Mouse (Mus musculus) embryonic stem cell, embryonic (primary cell): Measurements from ENCODE around the gene Gm11444.

Source experiments
- CTCF ChIA-PET, 4 experiments: fragments of 300-600 bp in 2 of 4; fragments of 350-600 bp in 2 of 4; sonication (Branson Sonifier 250); formaldehyde crosslinking; loops; one replicate each; lab custom pipeline; 2022; ENCODE audit warnings: inconsistent platforms in 2 of 4; lab: Charles Lee
- POLR2A ChIA-PET, 4 experiments: fragments of 300-600 bp in 2 of 4; fragments of 350-600 bp in 2 of 4; sonication (Branson Sonifier 250); formaldehyde crosslinking; loops; one replicate each; lab custom pipeline; 2022; ENCODE audit warnings: antibody characterized with exemption in 4 of 4, inconsistent platforms in 1 of 4; lab: Charles Lee

The Gm11444 gene

DNA sequence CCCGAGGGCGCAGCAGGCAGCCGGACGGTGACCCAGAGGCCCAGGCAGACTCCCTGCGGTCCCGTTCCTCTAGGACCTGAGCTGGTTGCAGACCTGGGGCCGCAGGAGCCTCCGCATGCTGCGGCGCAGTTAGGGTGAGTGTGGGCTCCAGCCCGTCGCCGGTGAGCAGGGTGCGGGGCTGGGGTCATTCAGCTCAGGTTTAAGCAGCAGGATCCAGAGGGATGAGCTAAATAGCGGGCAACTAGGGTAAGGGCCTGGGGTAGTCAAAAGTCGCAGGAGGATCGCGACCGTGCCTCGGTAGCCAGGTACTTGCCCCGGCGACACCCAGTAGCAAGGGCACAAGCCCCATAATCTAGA is 36.3 kb upstream of the Gm11444 start:
- ChIA-PET CTCF (interaction anchor here in 1 of 4 experiments (0.6 kb wide), 1 partner anchor 12 kb away, joined by 3 read pairs; no protein-coding TSS in a partner anchor), POLR2A (interaction anchor here in 3 of 4 experiments (0.6 to 1.5 kb wide), 8 partner anchors 8 to 870 kb away, joined by 3 to 11 read pairs (median 3); partner anchors contain the start of gene Ppm1d (in 1 of the 3))

DNA sequence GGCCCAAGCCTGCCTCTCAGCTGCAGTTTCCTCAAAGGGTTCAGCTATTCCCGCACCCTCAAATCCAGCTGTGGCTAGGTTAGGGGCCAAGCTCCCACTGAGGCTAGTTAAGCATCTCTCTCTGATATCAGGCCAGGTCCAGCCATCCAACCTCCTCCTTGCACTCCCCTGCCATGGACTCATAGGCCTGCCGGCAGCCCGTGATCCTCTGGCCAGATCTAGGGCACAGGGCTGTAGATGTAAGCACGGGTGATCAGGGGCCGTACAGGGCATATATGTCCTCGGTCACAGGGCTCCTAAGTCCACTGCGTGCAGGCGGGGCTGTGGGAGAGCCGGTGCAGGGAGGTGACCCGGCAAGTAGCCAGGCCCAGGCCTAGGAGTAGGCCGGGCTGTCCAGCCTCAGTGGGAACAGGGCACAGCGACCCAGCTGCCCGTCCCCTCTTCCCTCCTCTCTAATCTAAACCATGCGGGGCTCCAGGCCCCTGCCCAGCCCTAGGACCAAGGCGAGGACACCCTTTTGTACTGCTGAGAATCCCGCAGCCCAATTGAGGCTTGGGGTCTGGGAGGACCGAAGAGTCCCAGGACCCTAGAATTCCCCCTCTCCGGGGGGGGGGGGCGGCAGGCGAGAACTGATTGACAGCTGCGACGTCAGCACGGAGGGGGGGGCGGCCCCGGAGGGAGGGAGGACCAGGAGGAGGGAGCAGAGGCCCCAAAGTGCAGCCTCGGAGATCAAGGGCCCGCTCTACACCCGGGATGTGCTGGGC is 35.7 kb upstream of the Gm11444 start, which contains the start of gene Tbx4:
Gene Tbx4 (plus strand): TSS at position 758 of the 764 bp plus-strand sequence.
- CTCF ChIA-PET: interaction anchor here in 2 of 4 experiments (0.6 kb wide), 2 partner anchors 13 to 104 kb away, joined by 3 to 4 read pairs; no protein-coding TSS in a partner anchor

DNA sequence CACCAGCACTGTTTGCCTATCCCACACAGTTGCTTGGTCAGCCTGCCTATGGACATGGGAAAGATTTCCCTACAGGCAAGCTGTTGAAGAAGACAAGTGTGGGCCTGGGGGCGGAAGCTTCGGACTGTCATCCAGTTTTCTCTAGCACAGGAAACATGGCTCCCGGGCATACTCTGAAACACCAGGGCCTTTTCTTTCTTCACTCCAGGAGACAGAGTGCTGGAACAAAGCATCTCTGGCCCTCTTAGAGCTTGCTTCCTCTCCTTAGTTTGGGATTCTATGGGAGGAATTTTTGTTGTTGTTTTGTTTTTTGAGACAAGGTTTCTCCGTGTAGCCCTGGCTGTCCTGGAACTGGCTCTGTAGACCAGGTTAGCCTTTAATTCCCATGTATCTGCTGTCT is 34.4 kb upstream of the Gm11444 start:
- POLR2A ChIA-PET: interaction anchor here in 2 of 4 experiments (0.7 to 1.4 kb wide), 2 partner anchors 11 to 93 kb away, joined by 3 to 4 read pairs; no protein-coding TSS in a partner anchor
- CTCF ChIA-PET: interaction anchor here in 1 of 4 experiments (0.7 kb wide), 1 partner anchor 286 kb away, joined by 3 read pairs; no protein-coding TSS in a partner anchor

More for the DNA sequence above, 35.7 kb upstream of the Gm11444 start, which contains the start of gene Tbx4:
- POLR2A ChIA-PET: interaction anchor here in 3 of 4 experiments (0.6 to 1.5 kb wide), 8 partner anchors 8 to 871 kb away, joined by 3 to 11 read pairs (median 3); no protein-coding TSS in a partner anchor

DNA sequence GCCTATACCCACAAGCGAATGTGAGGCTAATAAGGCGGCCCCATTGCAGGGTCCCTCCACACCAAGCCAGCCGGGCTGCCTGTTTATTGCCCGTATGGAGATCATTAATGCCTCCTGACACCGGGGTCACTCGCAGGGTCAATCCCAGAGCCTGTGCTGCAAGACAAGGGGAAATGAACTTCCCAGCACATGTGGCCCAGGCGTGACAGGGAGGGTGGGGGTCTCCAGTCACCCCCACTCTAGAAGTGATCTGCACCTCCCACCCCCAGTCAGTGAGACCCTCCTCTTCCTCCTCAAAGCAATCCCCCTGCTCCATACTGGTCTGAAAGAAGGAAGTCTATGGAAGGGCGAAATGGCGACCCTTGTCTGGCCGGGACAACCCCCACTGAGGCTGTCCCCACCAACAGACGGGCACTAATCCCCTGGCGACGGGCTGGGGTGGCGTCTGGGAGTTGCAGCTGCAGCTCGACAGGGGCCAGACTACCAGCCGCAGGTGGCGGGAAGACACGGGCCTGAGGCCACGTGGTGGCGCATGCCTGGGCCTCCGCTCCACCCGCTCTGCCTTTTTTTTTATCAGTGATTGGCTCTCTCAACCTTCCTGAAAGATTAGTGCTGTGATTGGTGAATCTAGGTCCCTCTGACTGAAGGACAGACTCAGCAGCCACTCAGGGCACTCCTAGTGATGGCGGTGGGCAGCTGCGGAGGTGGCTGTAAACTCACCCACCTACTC is 26.1 kb upstream of the Gm11444 start:
- CTCF ChIA-PET: interaction anchor here in 3 of 4 experiments (0.6 to 1.8 kb wide), 5 partner anchors 13 to 250 kb away, joined by 3 to 12 read pairs (median 4); no protein-coding TSS in a partner anchor
- POLR2A ChIA-PET: interaction anchor here in 2 of 4 experiments (0.5 to 1.9 kb wide), 4 partner anchors 10 to 585 kb away, joined by 3 to 7 read pairs (median 3); partner anchors contain the start of gene Tbx4 (in 1 of the 2)

DNA sequence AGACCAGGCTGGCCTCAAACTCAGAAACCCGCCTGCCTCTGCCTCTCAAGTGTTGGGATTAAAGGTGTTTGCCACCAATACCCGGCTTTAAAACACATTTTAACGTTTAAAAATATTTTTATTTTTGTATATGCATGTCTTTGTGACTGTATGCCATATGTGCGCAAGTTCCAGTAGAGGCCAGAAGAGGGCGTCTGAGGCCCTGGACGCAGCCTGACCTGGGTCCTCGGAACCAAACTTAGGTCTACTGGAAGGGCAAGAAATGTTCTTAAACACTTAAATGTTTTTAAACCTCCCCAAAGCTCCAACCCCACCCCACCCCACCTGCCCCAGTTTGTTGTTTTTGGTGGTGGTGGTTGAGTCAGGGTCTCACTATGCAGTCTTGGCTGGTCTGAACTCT is 14.2 kb upstream of the Gm11444 start:
- CTCF ChIA-PET: interaction anchor here (0.5 to 2.8 kb wide), 17 partner anchors 12 to 580 kb away, joined by 3 to 22 read pairs (median 3); no protein-coding TSS in a partner anchor
- POLR2A ChIA-PET: interaction anchor here in 2 of 4 experiments (1.1 to 1.9 kb wide), 4 partner anchors 14 to 394 kb away, joined by 3 to 5 read pairs (median 4); no protein-coding TSS in a partner anchor

DNA sequence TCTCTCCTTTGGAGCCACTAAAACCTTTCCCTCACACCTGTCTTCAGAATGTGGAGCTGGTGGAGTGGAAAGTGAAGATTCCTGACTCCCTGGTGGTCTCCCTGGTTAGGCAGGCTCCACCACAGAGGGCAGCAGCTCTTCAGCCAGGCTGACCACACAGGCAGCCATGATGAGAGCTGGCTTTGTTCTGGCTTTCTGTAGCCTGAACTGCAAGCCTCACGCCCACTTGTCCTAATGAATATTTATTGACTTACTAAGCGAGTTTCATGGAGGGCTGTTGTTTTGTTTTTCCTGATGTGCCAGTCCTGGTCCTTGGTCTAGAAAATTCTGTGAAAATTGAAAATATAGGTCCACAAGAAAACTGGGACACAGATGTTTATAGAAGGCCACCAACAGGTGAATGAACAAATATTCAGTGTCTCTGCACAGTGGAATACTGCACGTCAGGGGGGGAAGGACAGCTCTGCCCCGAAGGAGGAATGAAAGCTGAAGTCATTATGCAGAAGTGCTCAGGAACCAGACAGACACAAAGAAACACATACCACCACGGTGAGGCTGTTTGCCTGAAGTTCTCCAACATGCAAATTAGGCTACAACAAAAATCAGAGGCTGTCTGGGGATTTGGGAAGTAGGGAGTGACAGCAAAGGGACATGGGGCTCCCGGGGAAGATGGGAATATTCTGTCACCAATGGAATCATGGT is 8.0 kb upstream of the Gm11444 start:
- CTCF ChIA-PET: interaction anchor here in 3 of 4 experiments (0.6 to 1.9 kb wide), 8 partner anchors 12 to 1019 kb away, joined by 3 to 7 read pairs (median 4); no protein-coding TSS in a partner anchor
- POLR2A ChIA-PET: interaction anchor here in 3 of 4 experiments (0.6 to 1.7 kb wide), 14 partner anchors 13 to 1152 kb away, joined by 3 to 5 read pairs (median 3); no protein-coding TSS in a partner anchor

DNA sequence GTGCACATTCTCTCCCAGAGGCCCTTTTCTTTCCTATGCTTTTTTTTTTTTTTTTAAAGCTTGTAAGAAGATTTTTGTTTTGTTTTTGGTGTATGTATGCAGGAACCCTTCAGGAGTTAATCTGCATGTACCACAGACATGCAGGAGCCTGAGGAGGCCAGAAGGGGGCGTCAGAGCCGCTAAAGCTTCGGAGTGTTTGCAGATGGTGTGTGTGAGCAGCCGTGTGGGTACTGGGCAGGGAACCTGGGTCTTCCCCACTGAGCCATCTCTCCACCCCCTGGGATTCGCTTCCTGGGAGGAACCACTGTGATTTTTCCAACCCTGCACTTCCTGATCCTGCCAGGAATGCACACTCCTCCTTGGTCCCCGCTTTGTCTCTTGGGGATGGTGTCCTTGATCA is 625 bp upstream of the Gm11444 start:
- CTCF ChIA-PET: interaction anchor here (0.6 to 1.7 kb wide), 29 partner anchors 10 to 972 kb away, joined by 3 to 10 read pairs (median 4); no protein-coding TSS in a partner anchor
- POLR2A ChIA-PET: interaction anchor here in 2 of 4 experiments (0.6 to 1.9 kb wide), 7 partner anchors 10 to 616 kb away, joined by 3 to 8 read pairs (median 4); partner anchors contain the start of gene Appbp2 (in 1 of the 2)

DNA sequence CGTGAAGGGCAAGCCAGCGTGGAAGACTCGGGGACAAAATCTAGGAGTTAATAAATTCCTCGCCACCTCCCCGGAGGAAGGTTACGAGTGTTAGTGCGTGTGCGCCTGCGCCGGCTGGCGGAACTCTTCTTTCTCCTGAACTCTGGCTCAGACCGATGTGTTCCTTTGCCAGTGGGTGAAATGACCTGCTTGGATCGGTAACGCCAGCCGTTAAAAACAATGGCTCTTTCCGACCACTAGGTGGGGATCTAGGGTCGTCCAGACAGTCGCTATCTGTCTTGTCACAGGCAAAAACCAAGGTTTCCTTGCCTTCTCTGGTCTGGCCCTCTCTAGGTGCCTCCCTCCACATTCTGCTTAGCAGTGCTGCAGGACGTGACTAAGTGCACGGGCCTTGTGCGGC is 1.1 kb downstream of the Gm11444 start:
- ChIA-PET CTCF (interaction anchor here in 1 of 4 experiments (0.7 kb wide), 1 partner anchor 248 kb away, joined by 5 read pairs; no protein-coding TSS in a partner anchor), POLR2A (no interaction called here)

DNA sequence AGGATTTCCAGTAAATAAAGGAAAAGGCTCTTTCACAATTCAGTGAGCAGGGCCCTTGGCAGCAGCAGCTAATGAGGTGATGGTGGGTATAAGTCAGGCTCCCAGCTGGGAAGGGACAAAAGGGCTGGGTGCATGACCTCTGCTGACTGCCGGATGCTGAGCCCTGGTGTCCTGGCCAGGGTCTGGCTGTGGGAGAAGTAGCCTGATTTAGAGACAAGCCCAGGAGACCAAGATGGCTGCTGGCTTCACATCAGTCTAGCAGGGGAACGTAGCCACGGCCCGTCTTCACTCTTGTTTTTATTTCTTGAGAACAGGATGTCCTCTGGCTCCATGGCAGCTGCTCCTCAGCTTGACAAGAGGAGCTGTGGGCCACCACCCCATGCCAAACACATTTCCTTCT is 3.6 kb downstream of the Gm11444 start:
- ChIA-PET POLR2A (no interaction called here), CTCF (interaction anchor here in 1 of 4 experiments (1.1 to 1.4 kb wide), 2 partner anchors 12 to 17 kb away, joined by 3 to 4 read pairs; no protein-coding TSS in a partner anchor)

DNA sequence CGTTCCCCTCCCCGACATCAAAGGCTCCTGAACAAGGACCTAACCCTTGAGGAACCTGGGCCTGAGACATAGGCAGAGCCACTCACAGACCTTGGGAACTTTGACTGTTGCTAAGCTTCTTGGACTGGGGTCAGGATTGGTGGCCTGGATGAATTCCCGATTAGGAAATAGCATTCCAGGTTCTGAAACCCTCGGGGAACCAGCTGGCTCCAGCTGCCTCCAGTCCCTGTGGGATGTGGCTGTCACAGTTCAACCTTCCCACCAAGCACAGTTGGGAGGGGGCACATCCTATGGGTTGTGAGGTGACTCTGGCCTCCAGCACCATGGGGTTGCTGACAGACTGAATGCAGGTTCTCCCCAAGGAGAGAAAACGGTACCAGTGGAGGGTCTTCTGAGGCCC is 4.2 kb downstream of the Gm11444 start:
- CTCF ChIA-PET: interaction anchor here in 3 of 4 experiments (0.6 to 1.4 kb wide), 5 partner anchors 12 to 617 kb away, joined by 3 to 4 read pairs (median 4); no protein-coding TSS in a partner anchor
- POLR2A ChIA-PET: interaction anchor here in 1 of 4 experiments (0.7 to 1.3 kb wide), 2 partner anchors 12 to 16 kb away, joined by 3 to 5 read pairs; no protein-coding TSS in a partner anchor

DNA sequence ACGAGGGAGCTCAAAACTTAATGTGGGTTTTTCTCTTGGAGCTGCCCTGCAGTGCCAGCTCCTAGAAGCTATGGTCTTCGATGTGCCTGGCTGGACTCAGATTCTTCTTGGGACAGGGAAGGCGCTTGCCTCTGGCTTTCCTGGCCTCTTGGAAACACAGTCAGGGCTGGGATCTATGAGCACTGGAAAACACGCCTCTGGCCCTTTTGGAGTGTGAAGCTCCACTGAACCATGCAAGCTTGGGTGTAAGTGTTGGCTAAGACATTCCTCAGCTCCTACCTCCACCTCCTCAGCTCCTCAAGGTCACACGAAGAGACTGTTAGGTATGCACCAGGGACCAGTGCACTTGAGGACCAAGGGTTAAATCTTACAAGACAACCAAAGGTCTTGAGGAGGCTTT is 5.2 kb downstream of the Gm11444 start:
- POLR2A ChIA-PET: interaction anchor here (0.7 to 2.0 kb wide), 7 partner anchors 13 to 808 kb away, joined by 3 to 7 read pairs (median 3); no protein-coding TSS in a partner anchor
- CTCF ChIA-PET: interaction anchor here in 3 of 4 experiments (0.6 to 3.8 kb wide), 17 partner anchors 12 to 741 kb away, joined by 3 to 22 read pairs (median 4); partner anchors contain the start of genes Bcas3 (in 1 of the 3) and Tbx2 (in 1 of the 3)

DNA sequence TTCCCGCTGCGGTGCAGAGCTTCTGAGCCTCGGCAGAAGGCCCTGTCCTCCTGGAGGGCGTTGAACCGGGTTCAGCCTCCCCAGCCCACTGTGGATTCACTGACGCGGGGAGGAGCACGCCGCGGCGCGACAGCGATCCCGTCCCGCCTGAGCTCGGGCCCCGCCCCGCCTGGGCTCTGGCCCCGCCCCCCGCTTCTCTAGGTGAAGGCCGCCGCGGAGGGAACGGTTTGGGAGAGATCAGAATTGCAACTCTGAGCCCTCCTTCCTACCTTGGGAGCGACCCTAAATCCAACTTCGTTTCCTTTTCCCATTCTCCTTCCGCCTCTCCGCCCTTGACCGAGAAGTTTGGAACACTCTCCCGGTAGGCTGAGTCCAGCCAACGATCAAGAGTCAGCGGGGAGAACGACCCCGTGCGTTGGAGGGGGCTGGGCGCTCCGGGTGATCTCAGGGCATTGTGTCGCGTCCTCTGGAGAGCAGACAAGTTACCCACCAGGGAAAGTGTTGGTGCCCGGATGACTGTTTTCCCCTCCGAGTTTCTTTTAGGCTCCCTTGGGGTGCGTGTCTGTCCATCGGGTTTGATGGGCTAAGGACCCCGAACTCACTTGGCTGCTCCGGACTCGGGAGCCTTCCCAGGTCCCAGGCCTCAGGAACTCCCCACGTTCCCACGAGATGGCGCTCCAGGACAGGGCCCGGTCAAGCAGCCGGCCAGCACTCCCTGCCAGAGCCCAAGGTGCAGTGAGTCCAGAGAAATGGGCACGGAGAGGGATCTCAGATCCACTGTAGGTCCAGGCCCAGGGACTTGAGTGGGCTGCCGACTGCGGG is 5.8 kb downstream of the Gm11444 start:
- ChIA-PET CTCF (interaction anchor here (0.5 to 3.8 kb wide), 43 partner anchors 8 to 1609 kb away, joined by 3 to 22 read pairs (median 4); partner anchors contain the start of genes Bcas3 (in 1 of the 4) and Tbx2 (in 1 of the 4)), POLR2A (interaction anchor here (0.7 to 2.0 kb wide), 20 partner anchors 9 to 809 kb away, joined by 3 to 9 read pairs (median 3); partner anchors contain the start of genes Bcas3 (in 1 of the 4), Brip1 (in 1 of the 4) and Tbx2 (in 1 of the 4))

DNA sequence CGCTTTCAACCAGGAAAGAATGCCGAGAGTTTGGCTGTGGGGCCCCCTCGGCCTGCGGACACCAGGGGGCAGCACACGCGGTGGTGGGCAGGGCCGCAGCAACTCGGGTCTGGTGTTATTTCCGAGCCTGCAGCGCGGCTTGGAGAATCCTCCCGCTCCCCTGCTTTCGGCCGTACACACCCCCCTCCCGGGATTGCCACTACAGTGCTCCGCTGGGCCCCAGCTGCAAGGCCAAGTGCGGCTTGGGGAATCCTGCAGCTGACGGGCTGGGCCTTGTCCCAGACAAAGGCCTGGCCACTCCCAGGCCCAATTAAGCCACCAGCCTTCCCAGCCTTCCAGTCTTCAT is 6.8 kb downstream of the Gm11444 start:
- ChIA-PET CTCF (interaction anchor here in 3 of 4 experiments (0.6 to 3.8 kb wide), 31 partner anchors 9 to 660 kb away, joined by 3 to 22 read pairs (median 4); partner anchors contain the start of genes Bcas3 (in 1 of the 3) and Tbx2 (in 1 of the 3)), POLR2A (interaction anchor here in 3 of 4 experiments (0.6 to 2.0 kb wide), 14 partner anchors 11 to 701 kb away, joined by 3 to 9 read pairs (median 4); partner anchors contain the start of genes Bcas3 (in 1 of the 3) and Tbx2 (in 1 of the 3))

DNA sequence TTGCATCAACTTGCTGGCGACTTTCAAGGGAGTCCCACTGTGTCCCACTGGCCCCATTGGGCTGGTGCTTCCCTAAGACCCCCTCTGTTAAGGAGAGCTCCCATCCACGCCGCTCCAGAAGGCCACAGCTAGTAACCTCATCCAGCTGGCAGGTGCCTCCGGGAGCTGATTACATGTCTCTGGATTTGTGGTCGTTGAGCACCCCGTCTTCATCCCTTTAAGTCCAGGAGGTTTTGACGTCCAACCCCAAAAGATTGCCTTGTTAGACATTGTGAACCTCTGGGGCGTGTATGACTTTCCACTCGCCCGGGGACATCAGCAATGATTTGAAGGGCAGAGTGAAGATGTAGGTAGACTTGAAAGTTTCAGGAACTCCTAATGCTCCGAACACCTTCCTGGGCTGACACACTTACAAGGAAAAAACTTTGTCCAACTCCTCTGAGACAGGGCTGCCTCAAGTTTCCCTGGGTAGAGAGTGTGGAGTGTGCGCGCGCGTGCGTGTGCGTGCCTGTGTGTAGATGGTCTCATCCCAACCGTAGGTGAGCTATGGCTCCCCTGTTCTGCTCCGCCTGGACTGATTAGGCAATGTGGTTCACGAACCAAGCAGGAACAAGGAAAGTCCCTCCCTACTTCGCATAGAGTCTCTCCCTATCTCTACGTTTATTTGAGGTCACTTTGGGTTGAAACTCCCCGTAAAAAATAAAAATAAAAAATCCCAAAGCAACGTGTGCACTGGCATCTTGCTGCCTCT is 7.4 kb downstream of the Gm11444 start:
- POLR2A ChIA-PET: interaction anchor here in 2 of 4 experiments (0.7 to 4.4 kb wide), 20 partner anchors 9 to 701 kb away, joined by 3 to 15 read pairs (median 4); partner anchors contain the start of genes Bcas3 (in 1 of the 2), Tbx2 (in 1 of the 2) and Tbx4 (in 1 of the 2)
- CTCF ChIA-PET: interaction anchor here (0.5 to 3.8 kb wide), 35 partner anchors 8 to 659 kb away, joined by 3 to 22 read pairs (median 4); partner anchors contain the start of genes Bcas3 (in 1 of the 4) and Tbx2 (in 1 of the 4)
